Mouse (Mus musculus): ENCODE data around the gene Fhit. TPM values are rescaled to one million over a fixed set of nuclear protein-coding genes. Genes with fewer than 3 reads are reported as not detected.

The Fhit gene
- polyA plus RNA-seq, 1 experiment from 2014 or later = 4.5 TPM

GRCm38 (mm10) chr14:10874595-10875372, 287.1 kb downstream of the Fhit start:
- H3K9ac ChIP-seq (ENCODE audit: low read length) = no peak overlapping the region
- H3K27ac ChIP-seq (ENCODE audit: low read depth, low read length) = no peak overlapping the region
- 76% methylated on average over 3 of the region's 3 CpGs for WGBS
- no peak overlapping the region for H3K4me2 ChIP-seq (ENCODE audit: low read depth)
- H3K4me1 ChIP-seq (ENCODE audit: control insufficient read depth, insufficient read depth, low read length) = no peaks in the 10 kb centered on the region
- no peak overlapping the region for H3K4me3 ChIP-seq (ENCODE audit: low read depth, low read length)
- no peak for DNase-seq (ENCODE audit: low spot score)
- ATAC-seq (ENCODE audit: insufficient read depth, low FRiP score, low TSS enrichment) = no peak
- no peaks in the 10 kb centered on the region for H3K9me3 ChIP-seq (ENCODE audit: control insufficient read depth, low read length)
- no peaks in the 10 kb centered on the region for H3K27me3 ChIP-seq (ENCODE audit: control insufficient read depth, insufficient read depth, low read length)
- H3K36me3 ChIP-seq (ENCODE audit: control insufficient read depth, insufficient read depth, low read length) = no peaks in the 10 kb centered on the region

- Histone ChIP-seq H3K27ac (ENCODE audit: low read depth, low read length) (no peak overlapping the region), H3K27me3 (ENCODE audit: control insufficient read depth, insufficient read depth, low read length) (no peaks in the 10 kb centered on the region), H3K9me3 (ENCODE audit: control insufficient read depth, low read length) (no peaks in the 10 kb centered on the region), H3K4me1 (ENCODE audit: control insufficient read depth, insufficient read depth, low read length) (no peaks in the 10 kb centered on the region), H3K4me2 (ENCODE audit: low read depth) (no peak overlapping the region), H3K4me3 (ENCODE audit: low read depth, low read length) (no peak overlapping the region), H3K9ac (ENCODE audit: low read length) (no peak overlapping the region), H3K36me3 (ENCODE audit: control insufficient read depth, insufficient read depth, low read length) (no peaks in the 10 kb centered on the region)
- no peak for DNase-seq (ENCODE audit: low spot score)
- ATAC-seq (ENCODE audit: insufficient read depth, low FRiP score, low TSS enrichment) = no peak
- 74% methylated on average over 3 of the region's 3 CpGs for WGBS
Measured at GRCm38 (mm10) chr14:10857606-10858005, 304.2 kb downstream of the Fhit start.

DNA sequence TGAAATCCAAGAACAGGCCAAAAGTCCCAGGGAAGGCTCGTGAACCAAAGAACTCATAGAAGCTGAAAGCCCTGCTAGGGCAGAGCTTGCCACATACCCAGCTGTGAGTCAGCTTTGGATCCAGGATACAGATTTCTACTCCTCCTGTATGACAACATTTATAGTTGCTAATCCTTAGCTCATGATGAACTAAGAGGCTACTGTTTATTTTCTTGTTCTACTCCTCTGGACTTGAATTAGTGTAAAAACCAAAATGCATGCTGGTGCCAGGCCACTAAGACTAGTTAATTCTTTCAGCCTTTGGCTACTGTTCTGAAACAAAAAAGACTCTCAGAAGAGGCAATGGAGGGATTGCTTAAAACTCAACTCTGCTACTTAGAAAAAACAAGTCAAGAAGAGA, 309.9 kb downstream of the Fhit start:
- Histone ChIP-seq H3K27me3 (ENCODE audit: control insufficient read depth, insufficient read depth, low read length) (no peaks in the 10 kb centered on the region), H3K27ac (ENCODE audit: low read depth, low read length) (no peak overlapping the region), H3K9me3 (ENCODE audit: control insufficient read depth, low read length) (no peaks in the 10 kb centered on the region), H3K4me3 (ENCODE audit: low read depth, low read length) (no peak overlapping the region), H3K4me2 (ENCODE audit: low read depth) (no peak overlapping the region), H3K4me1 (ENCODE audit: control insufficient read depth, insufficient read depth, low read length) (no peaks in the 10 kb centered on the region), H3K36me3 (ENCODE audit: control insufficient read depth, insufficient read depth, low read length) (no peaks in the 10 kb centered on the region), H3K9ac (ENCODE audit: low read length) (no peak overlapping the region)
- ATAC-seq (ENCODE audit: insufficient read depth, low FRiP score, low TSS enrichment) = no peak
- no peak for DNase-seq (ENCODE audit: low spot score)
- WGBS = 94% methylated on average over 1 of the region's 1 CpGs

DNA sequence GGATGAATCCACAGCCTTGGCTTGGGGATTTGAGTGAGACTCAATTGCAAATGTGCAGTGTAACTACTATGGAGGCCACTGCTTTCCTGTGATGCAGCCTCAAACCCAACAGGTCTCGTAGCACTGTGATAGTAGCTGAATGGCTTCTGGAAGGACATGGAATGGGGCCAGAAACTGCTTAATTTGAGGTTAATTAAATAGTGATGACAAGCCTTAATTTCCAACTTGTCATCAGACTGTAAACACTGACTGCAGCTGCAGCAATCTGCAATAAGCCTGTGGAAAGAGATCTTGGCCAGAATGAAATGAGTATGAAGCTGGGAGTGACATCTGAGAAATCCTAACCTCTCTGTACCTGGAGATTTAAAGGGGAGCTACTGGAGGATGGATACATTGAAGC, 325.8 kb downstream of the Fhit start:
- Histone ChIP-seq H3K36me3 (ENCODE audit: control insufficient read depth, insufficient read depth, low read length) (no peaks in the 10 kb centered on the region), H3K9ac (ENCODE audit: low read length) (no peak overlapping the region), H3K4me2 (ENCODE audit: low read depth) (no peak overlapping the region), H3K27me3 (ENCODE audit: control insufficient read depth, insufficient read depth, low read length) (no peaks in the 10 kb centered on the region), H3K4me3 (ENCODE audit: low read depth, low read length) (no peak overlapping the region), H3K4me1 (ENCODE audit: control insufficient read depth, insufficient read depth, low read length) (no peaks in the 10 kb centered on the region), H3K9me3 (ENCODE audit: control insufficient read depth, low read length) (no peaks in the 10 kb centered on the region), H3K27ac (ENCODE audit: low read depth, low read length) (no peak overlapping the region)
- 88% methylated on average over 1 of the region's 1 CpGs for WGBS
- ATAC-seq (ENCODE audit: insufficient read depth, low FRiP score, low TSS enrichment) = no peak
- no peak for DNase-seq (ENCODE audit: low spot score)

DNA sequence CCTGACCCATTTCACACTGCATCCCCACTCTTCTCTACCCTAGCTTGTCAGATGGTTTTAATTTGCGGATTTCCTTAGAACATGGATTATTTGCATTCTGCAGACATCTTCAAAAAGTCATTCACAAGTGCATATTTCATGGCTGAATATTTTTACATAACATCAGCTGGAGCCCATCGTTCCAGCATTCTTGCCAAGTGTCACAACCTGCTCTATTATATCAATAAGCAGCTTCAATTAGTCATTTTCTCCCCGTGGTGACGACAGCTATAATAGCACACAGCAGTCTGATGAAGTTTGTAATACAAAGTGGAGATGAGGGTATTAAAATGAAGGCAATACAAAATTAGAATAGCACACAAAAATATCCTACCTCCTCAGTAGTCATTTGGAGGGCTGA, 337.0 kb downstream of the Fhit start:
- Histone ChIP-seq H3K4me2 (ENCODE audit: low read depth) (no peak overlapping the region), H3K4me3 (ENCODE audit: low read depth, low read length) (no peak overlapping the region), H3K4me1 (ENCODE audit: control insufficient read depth, insufficient read depth, low read length) (no peaks in the 10 kb centered on the region), H3K27me3 (ENCODE audit: control insufficient read depth, insufficient read depth, low read length) (no peaks in the 10 kb centered on the region), H3K9me3 (ENCODE audit: control insufficient read depth, low read length) (no peaks in the 10 kb centered on the region), H3K27ac (ENCODE audit: low read depth, low read length) (no peak overlapping the region), H3K36me3 (ENCODE audit: control insufficient read depth, insufficient read depth, low read length) (no peaks in the 10 kb centered on the region), H3K9ac (ENCODE audit: low read length) (no peak overlapping the region)
- ATAC-seq (ENCODE audit: insufficient read depth, low FRiP score, low TSS enrichment) = no peak
- WGBS = 79% methylated on average over 4 of the region's 4 CpGs
- DNase-seq (ENCODE audit: low spot score) = no peak

GRCm38 (mm10) chr14:10813551-10813950, 348.3 kb downstream of the Fhit start:
- Histone ChIP-seq H3K9me3 (ENCODE audit: control insufficient read depth, low read length) (no peaks in the 10 kb centered on the region), H3K27ac (ENCODE audit: low read depth, low read length) (no peak overlapping the region), H3K4me3 (ENCODE audit: low read depth, low read length) (no peak overlapping the region), H3K27me3 (ENCODE audit: control insufficient read depth, insufficient read depth, low read length) (no peaks in the 10 kb centered on the region), H3K4me2 (ENCODE audit: low read depth) (no peak overlapping the region), H3K9ac (ENCODE audit: low read length) (no peak overlapping the region), H3K36me3 (ENCODE audit: control insufficient read depth, insufficient read depth, low read length) (no peaks in the 10 kb centered on the region), H3K4me1 (ENCODE audit: control insufficient read depth, insufficient read depth, low read length) (no peaks in the 10 kb centered on the region)
- peak; percentile 10 for DNase-seq (ENCODE audit: low spot score)
- peak; percentile 55; the same call in 1 of the 2 replicates for ATAC-seq (ENCODE audit: insufficient read depth, low FRiP score, low TSS enrichment)
- 15% methylated on average over 2 of the region's 2 CpGs for WGBS

- Histone ChIP-seq H3K4me3 (ENCODE audit: low read depth, low read length) (no peak overlapping the region), H3K27ac (ENCODE audit: low read depth, low read length) (no peak overlapping the region)
- ATAC-seq (ENCODE audit: insufficient read depth, low FRiP score, low TSS enrichment) = no peak
Measured at GRCm38 (mm10) chr14:10798489-10799180, 363.2 kb downstream of the Fhit start.

GRCm38 (mm10) chr14:10797595-10797994, 364.2 kb downstream of the Fhit start:
- Histone ChIP-seq H3K4me3 (ENCODE audit: low read depth, low read length) (no peak overlapping the region), H3K4me1 (ENCODE audit: control insufficient read depth, insufficient read depth, low read length) (no peaks in the 10 kb centered on the region), H3K4me2 (ENCODE audit: low read depth) (no peak overlapping the region), H3K9me3 (ENCODE audit: control insufficient read depth, low read length) (no peaks in the 10 kb centered on the region), H3K27ac (ENCODE audit: low read depth, low read length) (no peak overlapping the region), H3K9ac (ENCODE audit: low read length) (no peak overlapping the region), H3K27me3 (ENCODE audit: control insufficient read depth, insufficient read depth, low read length) (no peaks in the 10 kb centered on the region), H3K36me3 (ENCODE audit: control insufficient read depth, insufficient read depth, low read length) (no peaks in the 10 kb centered on the region)
- DNase-seq (ENCODE audit: low spot score) (no peak), ATAC-seq (ENCODE audit: insufficient read depth, low FRiP score, low TSS enrichment) (no peak)
- WGBS = 87% methylated on average over 1 of the region's 1 CpGs

More at GRCm38 (mm10) chr14:10798489-10799180, 363.2 kb downstream of the Fhit start:
- Histone ChIP-seq H3K4me1 (ENCODE audit: control insufficient read depth, insufficient read depth, low read length) (no peaks in the 10 kb centered on the region), H3K4me2 (ENCODE audit: low read depth) (no peak overlapping the region), H3K27me3 (ENCODE audit: control insufficient read depth, insufficient read depth, low read length) (no peaks in the 10 kb centered on the region), H3K36me3 (ENCODE audit: control insufficient read depth, insufficient read depth, low read length) (no peaks in the 10 kb centered on the region), H3K9me3 (ENCODE audit: control insufficient read depth, low read length) (no peaks in the 10 kb centered on the region), H3K9ac (ENCODE audit: low read length) (no peak overlapping the region)
- no peak for DNase-seq (ENCODE audit: low spot score)
- 84% methylated on average over 4 of the region's 4 CpGs for WGBS
